Mouse (Mus musculus) cerebellum, adult 9-11 months (tissue): ENCODE data around the gene Rcn3.
"Not testable (repeated sequence)": the region's sequence is repeated elsewhere in the genome, so short reads cannot be mapped to it uniquely, and the experiment has no call there.

Experiments
- DNase-seq: peaks from one replicate; pipeline ENCODE4 v3.0.0; 2022

The Rcn3 gene

DNA sequence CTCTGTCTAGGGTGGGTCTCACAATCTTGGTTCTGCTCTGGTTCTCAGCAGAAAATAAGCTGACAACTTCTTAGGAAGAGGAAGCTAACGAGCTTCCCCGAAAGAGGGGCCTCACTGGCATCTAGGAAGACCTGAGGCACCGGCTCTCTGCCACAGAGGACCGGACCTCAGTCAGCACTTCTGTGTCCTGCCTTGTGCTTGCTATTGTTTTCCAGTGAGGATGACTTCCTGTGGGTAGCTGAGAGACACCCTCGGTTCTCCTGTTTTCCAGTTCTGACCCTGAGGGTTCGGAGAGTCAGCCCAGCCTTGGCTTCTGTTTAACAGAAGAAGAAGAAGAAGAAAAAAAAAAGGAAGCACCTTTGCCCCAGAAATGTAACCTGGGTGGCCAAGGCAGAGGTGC lies 5.5 kb upstream of the Rcn3 start:
- no peak for DNase-seq

DNA sequence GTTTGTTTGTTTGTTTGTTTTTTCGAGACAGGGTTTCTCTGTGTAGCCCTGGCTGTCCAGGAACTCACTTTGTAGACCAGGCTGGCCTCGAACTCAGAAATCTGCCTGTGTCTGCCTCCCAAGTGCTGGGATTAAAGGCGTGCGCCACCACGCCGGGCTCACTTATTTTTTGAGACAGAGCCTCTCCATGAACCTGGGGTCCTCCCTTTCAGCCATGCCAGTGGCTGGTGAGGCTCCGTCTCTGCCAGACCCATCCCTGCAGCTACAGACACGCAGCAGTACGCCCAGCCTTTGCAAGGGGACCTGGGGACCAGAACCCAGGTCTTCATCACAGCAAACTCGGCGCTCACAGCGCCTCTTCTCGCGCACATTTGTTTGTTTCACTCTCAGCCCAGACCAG lies 3.9 kb upstream of the Rcn3 start:
- not testable (repeated sequence) for DNase-seq

GRCm38 (mm10) chr7:45095367-45095766 lies 3.3 kb upstream of the Rcn3 start:
- DNase-seq = no peak

GRCm38 (mm10) chr7:45094121-45094520 lies 2.1 kb upstream of the Rcn3 start:
- no peak for DNase-seq

DNA sequence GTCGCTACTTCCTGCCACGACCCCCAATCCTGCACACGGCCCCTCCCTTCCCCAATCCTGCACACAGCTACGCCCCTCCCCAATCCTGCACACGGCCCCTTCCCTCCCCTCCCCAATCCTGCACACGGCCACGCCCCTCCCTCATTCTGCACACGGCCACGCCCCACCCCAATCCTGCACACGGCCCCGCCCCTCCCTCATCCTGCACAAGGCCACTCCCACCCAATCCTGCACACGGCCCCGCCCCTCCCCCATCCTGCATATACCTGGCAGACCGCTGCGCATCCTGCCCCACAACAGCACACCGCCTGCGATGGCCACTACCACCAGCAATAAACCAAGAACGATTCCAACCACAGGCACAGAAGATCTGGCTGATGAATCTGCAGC lies 1.5 kb upstream of the Rcn3 start:
- no peak for DNase-seq

- no peak for DNase-seq
These were observed 951 bp upstream of the Rcn3 start for GRCm38 (mm10) chr7:45092828-45093515.

DNA sequence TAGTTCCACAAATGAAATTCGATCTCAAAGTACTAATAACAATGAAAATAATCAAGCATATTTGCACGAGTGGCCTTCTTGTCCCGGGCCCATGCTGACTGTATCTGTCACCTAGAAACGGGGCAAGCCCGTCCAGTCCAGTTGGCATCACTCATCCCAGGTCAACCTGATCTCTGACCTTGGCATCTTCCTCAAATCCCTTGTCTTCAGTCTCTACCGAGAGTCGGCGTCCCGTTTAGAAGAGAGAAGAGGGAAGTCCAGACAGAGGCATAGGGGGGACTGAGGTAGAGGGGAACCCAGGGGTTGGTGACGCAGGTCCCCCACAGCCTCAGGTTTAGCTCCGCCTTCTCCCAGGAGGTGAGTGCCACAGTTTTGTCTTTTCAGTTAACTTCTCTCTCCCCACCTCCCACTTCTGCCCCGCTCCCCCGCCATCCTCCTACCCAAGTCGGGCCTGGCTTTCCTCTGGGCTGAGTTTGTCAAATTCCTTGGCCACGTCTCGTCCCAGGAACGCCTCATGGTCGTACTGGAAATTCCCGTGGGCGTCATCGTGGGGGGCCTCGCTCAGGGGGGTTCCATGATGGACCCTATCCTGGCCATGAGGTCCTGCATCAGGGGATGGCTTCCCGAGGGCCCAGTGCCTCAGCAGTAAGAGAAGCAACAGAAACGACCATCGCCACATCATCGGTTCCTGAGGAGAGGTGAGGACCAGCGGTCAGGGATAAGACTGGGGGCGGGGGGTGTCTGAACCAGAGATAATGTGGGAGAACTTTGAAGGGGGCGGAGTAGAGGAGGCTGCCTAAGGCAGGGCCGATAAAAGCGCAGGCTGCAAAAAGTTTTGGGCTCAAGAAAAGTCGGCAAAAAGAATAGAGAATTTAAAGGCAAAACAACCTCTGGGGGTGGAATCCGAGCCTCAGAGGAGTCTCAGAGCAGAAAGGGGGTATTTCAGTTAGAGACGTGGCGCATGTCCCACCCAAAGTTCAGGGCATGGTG lies 725 bp downstream of the Rcn3 start:
- DNase-seq = no peak

DNA sequence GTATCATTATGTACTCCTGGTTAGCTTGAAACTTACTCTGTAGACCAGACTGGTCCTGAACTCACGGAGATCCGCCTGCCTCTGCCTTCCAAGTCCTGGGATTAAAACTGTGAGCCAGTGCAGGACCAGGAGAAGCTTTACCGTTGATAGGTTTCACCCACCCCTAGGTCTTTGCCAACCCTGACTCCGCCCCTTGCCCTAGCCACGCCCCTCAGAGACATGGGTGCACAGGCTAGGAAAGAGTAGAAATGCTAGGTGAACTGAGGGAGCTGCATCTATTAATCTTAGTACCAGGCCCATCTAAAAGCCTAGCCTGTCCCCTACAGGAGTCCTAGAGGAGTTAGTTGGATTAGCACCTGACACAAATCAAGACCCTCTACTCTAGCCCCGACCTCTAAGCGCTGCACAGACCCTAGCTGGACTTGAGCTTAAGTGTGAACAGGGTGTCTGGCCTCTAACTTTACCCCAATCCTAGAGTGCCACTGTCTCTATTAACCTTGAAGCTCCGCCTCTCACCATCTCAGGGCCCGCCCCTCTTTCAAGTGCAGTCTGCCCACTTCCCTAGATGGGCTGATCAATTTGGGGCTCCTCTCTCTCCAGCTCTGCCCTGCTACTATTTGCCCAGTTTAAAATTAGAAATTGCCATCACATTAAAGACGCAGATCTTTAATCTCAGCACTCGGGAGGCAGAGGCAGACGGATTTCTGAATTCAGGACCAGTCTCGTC lies 1.6 kb downstream of the Rcn3 start:
- no peak for DNase-seq

GRCm38 (mm10) chr7:45088597-45088996 lies 3.4 kb downstream of the Rcn3 start:
- no peak for DNase-seq

DNA sequence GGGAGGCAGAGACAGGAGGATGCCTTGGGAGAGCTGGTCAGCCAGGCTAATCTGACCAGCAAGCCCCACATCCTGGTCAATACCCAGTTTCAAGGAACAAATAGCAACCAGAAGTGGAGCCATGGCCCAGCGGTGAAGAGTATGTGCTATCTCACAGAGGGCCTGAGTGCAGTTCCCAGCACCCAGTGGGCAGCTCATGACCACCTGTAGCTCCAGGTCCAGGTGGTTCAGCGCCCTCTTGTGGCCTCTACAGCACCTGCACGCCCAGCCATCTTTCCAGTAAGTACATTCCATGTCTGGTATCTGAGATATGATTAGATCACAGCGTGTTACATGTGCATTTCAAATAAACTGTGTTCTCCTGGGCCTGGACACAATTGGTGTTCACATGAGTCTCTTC lies 5.9 kb downstream of the Rcn3 start:
- DNase-seq = no peak

DNA sequence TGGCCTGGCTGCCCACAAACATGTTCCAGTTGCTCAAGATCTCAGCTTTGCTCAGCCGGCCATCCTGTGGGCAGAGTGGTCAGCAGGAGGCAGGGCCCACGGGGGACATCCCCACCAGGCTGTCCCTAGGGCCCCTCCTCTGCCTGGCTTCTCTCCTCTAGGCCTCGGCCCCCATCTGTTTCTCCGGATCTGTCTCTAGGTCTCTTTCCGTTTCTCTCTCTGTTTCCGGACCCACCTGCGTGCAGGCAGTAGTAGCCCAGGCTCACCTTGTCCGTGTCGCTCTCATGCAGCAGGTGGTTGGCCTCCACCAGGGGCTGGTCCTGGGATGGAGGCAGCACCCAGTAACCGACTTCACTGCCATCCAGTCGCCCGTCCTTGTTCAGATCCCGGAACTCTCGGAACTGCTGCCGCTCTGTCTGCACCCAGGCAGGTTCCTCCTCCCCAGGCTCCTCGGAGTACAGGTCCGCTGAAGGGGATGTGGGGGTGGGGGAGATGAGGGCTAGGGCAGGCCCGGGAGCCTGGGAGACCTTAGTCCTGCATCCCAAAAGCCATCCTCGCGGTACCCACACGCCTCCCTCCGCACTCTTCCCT lies 8.6 kb downstream of the Rcn3 start:
- no peak for DNase-seq

- DNase-seq = no peak
These were observed 9.4 kb downstream of the Rcn3 start for GRCm38 (mm10) chr7:45082401-45083299.

GRCm38 (mm10) chr7:45081016-45081415 lies 11.0 kb downstream of the Rcn3 start:
- DNase-seq = no peak

DNA sequence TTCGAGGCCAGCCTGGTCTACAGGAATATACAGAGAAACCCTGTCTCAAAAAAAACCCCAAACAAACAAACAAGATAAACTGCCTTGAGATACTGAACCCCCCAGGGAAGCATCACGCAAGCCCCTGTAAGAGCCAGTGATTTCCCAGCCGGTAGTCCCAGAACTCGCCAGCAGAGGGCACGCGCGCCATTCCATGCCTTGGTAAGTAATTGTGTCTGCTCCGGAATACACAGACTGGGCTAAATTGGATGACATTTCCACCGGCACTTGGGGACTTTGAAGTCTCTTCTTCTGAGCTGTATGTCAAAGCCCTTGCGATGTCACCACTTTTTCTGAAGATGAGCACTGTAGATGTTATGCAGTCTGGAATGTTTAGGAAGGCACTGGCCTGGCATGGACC lies 12.2 kb downstream of the Rcn3 start:
- DNase-seq = peak; percentile 80

GRCm38 (mm10) chr7:45078513-45078912 lies 13.5 kb downstream of the Rcn3 start:
- peak; percentile 62 for DNase-seq

- no peak for DNase-seq
These were observed 14.2 kb downstream of the Rcn3 start for GRCm38 (mm10) chr7:45077829-45078228.

DNA sequence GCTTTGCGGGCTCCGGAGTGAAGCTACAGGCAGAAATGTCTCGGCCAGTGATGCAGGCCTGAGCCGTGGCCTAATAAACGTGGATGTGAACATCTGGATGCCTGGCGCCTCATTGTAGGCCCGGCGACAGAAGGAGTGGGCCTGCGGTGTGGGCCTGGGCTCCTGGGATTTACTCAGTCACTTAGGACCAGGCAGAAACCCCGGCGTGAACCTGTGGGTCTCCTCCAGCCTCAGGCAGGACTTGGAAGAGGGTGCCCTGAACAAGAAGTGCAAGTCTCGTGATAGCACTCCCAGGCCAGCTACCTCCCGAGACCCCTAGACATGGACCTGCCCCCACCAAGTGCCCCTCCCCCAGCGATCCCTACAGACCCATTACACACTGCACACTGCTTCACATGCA lies 14.7 kb downstream of the Rcn3 start:
- DNase-seq = no peak

- no peak for DNase-seq
These were observed 15.5 kb downstream of the Rcn3 start for GRCm38 (mm10) chr7:45076501-45076900.

- no peak for DNase-seq
These were observed 16.6 kb downstream of the Rcn3 start for GRCm38 (mm10) chr7:45075405-45075804.

GRCm38 (mm10) chr7:45073949-45074348 lies 18.1 kb downstream of the Rcn3 start:
- DNase-seq = no peak

GRCm38 (mm10) chr7:45073171-45073707 lies 18.8 kb downstream of the Rcn3 start:
- DNase-seq = no peak

GRCm38 (mm10) chr7:45072230-45072629 lies 19.8 kb downstream of the Rcn3 start:
- no peak for DNase-seq
